Mouse (Mus musculus): ENCODE data around the gene Ier5l.

DNA sequence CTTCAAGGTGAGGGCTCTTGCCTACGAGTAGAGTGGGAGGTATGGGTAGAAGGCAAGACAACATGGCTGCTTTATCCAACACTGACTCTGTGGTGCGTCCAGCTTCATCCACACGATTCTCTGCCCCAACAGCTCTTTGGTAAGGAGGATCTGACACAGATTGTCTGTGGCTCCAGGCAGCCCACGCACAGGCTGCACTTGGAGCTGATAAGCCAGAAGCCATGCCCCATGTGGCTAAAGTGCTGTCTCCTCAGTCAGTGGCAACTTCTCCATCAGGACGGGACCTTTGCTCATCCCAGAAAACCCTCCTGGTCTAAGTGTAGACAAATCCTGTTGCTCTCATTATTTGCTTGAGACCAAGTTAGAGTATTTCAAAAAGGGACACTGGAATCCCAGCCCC lies 19.4 kb downstream of the Ier5l start:
- TF ChIP-seq ZC3H11A (IDR thresholded peaks at IDR 0.05; ENCODE audit: borderline replicate concordance, low read depth, low read length): no peak
- no peak for TF ChIP-seq MAFK (IDR thresholded peaks at IDR 0.05; ENCODE audit: insufficient read depth, low read depth, low read length)
- TF ChIP-seq ZNF384 (IDR thresholded peaks at IDR 0.05; ENCODE audit: low read depth, low read length): no peak
- no peak for TF ChIP-seq CHD2 (IDR thresholded peaks at IDR 0.05; ENCODE audit: low read depth, low read length)

Data from ES-E14 (cell line).